Mouse (Mus musculus) lung, embryonic 15.5 days (tissue): Measurements from ENCODE around the gene Agr2. TPM values are rescaled to one million over a fixed set of nuclear protein-coding genes. Genes with fewer than 3 reads are reported as not detected.

Source experiments
- ATAC-seq: fragments of 200-750 bp; cut with Nextera tagmentation; 2 replicates; pipeline ENCODE4 v1.8.0; 2017; ENCODE audit warnings: moderate number of reproducible peaks, borderline replicate concordance; ENCODE audit not compliant: low FRiP score, low TSS enrichment; ENCODE audit errors: extremely low read depth
- H3K27ac ChIP-seq: fragments of 300-500 bp; sonication (generic); 2 replicates; pipeline ENCODE4 v1.5.1; 2015; ENCODE audit warnings: moderate library complexity, mild to moderate bottlenecking, inconsistent platforms
- H3K27me3 ChIP-seq: fragments of 300-500 bp; sonication (generic); 2 replicates; pipeline ENCODE4 v1.6.1; 2015; ENCODE audit warnings: inconsistent platforms
- H3K36me3 ChIP-seq: fragments of 300-500 bp; sonication (generic); 2 replicates; pipeline ENCODE4 v1.6.1; 2015; ENCODE audit warnings: inconsistent platforms
- H3K4me1 ChIP-seq: fragments of 300-500 bp; sonication (generic); 2 replicates; pipeline ENCODE4 v1.6.1; 2015; ENCODE audit warnings: inconsistent platforms
- H3K4me2 ChIP-seq: fragments of 300-500 bp; sonication (generic); 2 replicates; pipeline ENCODE4 v1.6.1; 2015; ENCODE audit warnings: inconsistent platforms, mild to moderate bottlenecking, moderate library complexity
- H3K4me3 ChIP-seq: fragments of 300-500 bp; sonication (generic); 2 replicates; pipeline ENCODE4 v1.5.1; 2015; ENCODE audit warnings: mild to moderate bottlenecking, inconsistent platforms
- H3K9ac ChIP-seq: fragments of 300-500 bp; sonication (generic); 2 replicates; pipeline ENCODE4 v1.6.1; 2015; ENCODE audit warnings: inconsistent platforms
- H3K9me3 ChIP-seq: fragments of 300-500 bp; sonication (generic); 2 replicates; pipeline ENCODE4 v1.6.1; 2016; ENCODE audit warnings: inconsistent platforms
- WGBS: fragments of 180-500 bp; shearing (Covaris S2); methylation state at CpG from one replicate; pipeline ENCODE4 v1.1.7; 2015; 5-methylcytosine and 5-hydroxymethylcytosine counted together
- polyA plus RNA-seq: library from polyadenylated mRNA; unstranded; fragments of >200 nt; fragmentation: Nextera tagmentation; extraction: Ambion mirVana; gene quantifications from 2 replicates; pipeline ENCODE4 v1.2.1, GENCODE M21; 2015

Gene Agr2
- polyA plus RNA-seq, 1 experiment from 2014 or later, result 3.2 TPM

DNA sequence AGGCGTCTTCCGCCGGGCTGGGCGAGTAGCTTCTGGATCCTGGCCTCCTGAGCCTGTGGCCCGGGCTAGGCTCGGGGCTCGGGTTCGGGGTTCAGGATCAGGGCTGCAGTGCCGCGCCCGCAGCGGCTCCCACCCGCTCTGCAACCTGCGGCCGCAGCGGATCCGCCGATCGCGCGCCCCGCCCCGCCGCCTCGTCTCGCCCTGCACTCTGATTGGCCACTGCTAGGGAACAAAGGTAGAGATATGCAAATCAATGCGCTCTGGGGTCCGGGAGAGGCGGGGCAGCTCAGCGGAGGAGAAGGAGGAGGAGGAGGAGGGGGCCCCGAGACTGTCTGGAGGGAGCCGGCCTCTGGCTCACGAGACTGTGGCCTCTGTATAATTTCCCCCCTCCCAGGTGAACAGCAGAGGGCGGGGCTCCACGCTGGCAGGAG lies 49.7 kb downstream of the Agr2 start, which contains the start of gene Tspan13:
TSS of gene Tspan13 (minus strand) at position 153 of the 431 bp plus-strand sequence.
- Histone ChIP-seq H3K27me3 (no peaks in the 10 kb centered on the region), H3K4me3 (peak within 1 kb of the TSS; percentile 90), H3K4me1 (0 out of 2 replicates have a peak, but pooled peaks cover 10% of the 10 kb centered on the region), H3K4me2 (peak within 1 kb of the TSS; percentile 98), H3K9me3 (no peaks in the 10 kb centered on the region), H3K36me3 (no peaks in the 10 kb centered on the region), H3K27ac (peak within 1 kb of the TSS; percentile 82), H3K9ac (peak within 1 kb of the TSS; percentile 73)
- WGBS, result under 1% methylated on average over 34 of the region's 35 CpGs
- ATAC-seq, result peak; percentile 97

DNA sequence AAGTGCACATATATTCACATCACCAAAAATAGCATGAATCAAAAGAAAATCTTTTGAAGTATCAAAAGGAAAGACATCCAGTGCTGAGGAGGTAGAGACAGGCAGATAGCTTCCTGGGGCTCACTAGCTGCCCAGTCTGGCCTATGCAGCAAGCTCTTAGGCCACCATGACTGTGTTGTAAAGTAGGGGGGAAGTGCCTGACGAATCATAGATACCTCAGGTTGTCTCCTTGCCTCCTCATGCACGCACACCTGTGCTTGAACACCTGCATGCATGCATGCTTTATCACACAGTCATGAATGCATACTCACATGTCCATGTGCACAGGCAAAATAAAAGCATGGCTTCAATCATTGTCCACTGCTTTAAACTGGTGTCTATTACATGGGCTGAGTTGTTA lies 52.0 kb downstream of the Agr2 start:
- WGBS, result 77% methylated on average over 2 of the region's 2 CpGs
- no peak for ATAC-seq

DNA sequence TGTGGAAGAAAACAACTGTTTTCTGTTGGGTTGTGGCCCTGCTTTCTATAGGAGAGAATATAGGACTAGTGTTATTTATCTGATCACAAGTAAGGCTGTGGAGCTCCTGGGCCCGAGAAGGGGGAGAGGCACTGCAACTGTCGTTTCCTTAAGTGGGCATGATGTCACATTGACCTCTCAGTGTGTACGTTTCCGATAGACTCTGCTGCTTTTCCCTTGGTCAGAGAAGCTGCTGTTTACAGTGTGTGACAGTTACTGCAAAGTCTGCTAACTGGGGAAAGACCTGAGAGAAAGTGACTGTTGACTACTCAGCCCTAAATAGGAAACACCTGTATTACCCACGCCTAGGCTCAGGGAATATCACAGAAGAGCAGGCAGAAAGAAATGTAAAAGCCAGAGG lies 53.5 kb downstream of the Agr2 start:
- Histone ChIP-seq H3K4me2 (no peak overlapping the region), H3K27me3 (no peaks in the 10 kb centered on the region), H3K36me3 (no peaks in the 10 kb centered on the region), H3K4me3 (no peak overlapping the region), H3K27ac (no peak overlapping the region), H3K4me1 (0 out of 2 replicates have a peak, but pooled peaks cover 6% of the 10 kb centered on the region), H3K9ac (no peak overlapping the region), H3K9me3 (no peaks in the 10 kb centered on the region)
- no peak for ATAC-seq
- 14% methylated on average over 5 of the region's 5 CpGs for WGBS

More for the DNA sequence above, 52.0 kb downstream of the Agr2 start:
- Histone ChIP-seq H3K4me3 (no peak overlapping the region), H3K9me3 (no peaks in the 10 kb centered on the region), H3K36me3 (no peaks in the 10 kb centered on the region), H3K4me1 (0 out of 2 replicates have a peak, but pooled peaks cover 10% of the 10 kb centered on the region), H3K4me2 (no peak overlapping the region), H3K9ac (no peak overlapping the region), H3K27me3 (no peaks in the 10 kb centered on the region), H3K27ac (no peak overlapping the region)

DNA sequence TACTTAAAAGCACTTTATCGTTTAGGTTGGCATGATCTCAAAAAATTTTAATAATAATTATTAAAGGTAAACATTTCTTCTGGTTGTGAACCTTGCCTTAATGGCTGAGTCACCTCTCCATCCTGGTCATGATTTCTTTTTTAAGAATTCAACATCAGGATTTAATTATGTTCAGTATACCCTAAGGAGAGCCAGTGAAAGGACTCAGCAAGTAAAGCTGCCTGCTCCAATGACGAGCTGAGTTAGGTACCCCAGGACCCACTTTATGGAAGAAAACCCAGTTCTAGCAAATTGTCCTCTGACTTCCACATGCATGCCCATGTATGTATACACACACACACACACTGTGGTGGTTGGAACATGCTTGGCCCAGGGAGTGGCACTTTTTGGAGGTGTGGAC lies 54.9 kb downstream of the Agr2 start:
- WGBS, result 71% methylated on average over 2 of the region's 2 CpGs
- Histone ChIP-seq H3K4me3 (no peak overlapping the region), H3K27me3 (no peaks in the 10 kb centered on the region), H3K27ac (no peak overlapping the region), H3K4me1 (no peaks in the 10 kb centered on the region), H3K36me3 (no peaks in the 10 kb centered on the region), H3K9me3 (no peaks in the 10 kb centered on the region), H3K4me2 (no peak overlapping the region), H3K9ac (no peak overlapping the region)
- no peak for ATAC-seq

DNA sequence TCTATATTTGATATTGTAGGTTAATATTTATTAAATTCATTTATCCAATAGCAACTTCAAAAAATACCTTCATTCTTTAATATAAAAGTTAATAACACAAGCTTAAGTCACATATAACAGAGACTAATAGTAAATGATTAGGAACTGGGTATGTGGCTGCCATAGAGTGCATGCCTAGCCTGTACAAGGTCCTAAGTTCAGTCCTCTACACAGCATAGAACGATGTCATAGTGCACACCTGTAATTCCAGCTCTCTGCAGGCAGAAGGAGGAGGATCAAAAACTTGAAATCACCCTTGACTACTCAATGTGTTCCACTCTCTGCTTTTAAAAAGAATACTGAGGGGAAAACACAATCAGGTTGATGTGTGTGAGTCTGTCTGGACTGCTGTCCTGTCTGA lies 57.6 kb downstream of the Agr2 start:
- H3K36me3 ChIP-seq, result no peaks in the 10 kb centered on the region
- H3K4me1 ChIP-seq, result no peaks in the 10 kb centered on the region
- no peak overlapping the region for H3K9ac ChIP-seq
- no peaks in the 10 kb centered on the region for H3K27me3 ChIP-seq
- 60% methylated on average over 1 of the region's 1 CpGs for WGBS
- H3K4me3 ChIP-seq, result no peak overlapping the region
- ATAC-seq, result no peak
- no peak overlapping the region for H3K4me2 ChIP-seq
- no peaks in the 10 kb centered on the region for H3K9me3 ChIP-seq
- no peak overlapping the region for H3K27ac ChIP-seq

Other genes with a start within 250 kb of the Agr2 start
- gene Agr3, start 67.3 kb upstream of the Agr2 start, polyA plus RNA-seq, result 0.73 and 0.74 TPM in 2 replicates
- 122 and 131 TPM in 2 replicates for gene Tspan13, start 49.6 kb downstream of the Agr2 start, polyA plus RNA-seq
- 36.7 and 37.2 TPM in 2 replicates for gene Ankmy2, start 164.2 kb downstream of the Agr2 start, polyA plus RNA-seq
- 179 and 187 TPM in 2 replicates for gene Bzw2, start 165.2 kb downstream of the Agr2 start, polyA plus RNA-seq